Mouse (Mus musculus): ENCODE measurements around the gene Cfap221. TPM values are rescaled to one million over a fixed set of nuclear protein-coding genes. Genes with fewer than 3 reads are reported as not detected.

Cfap221 gene
- total and polyA plus RNA-seq, 2 experiments from 2014 or later, result 0.55 to 0.63 TPM

- Histone ChIP-seq H3K27ac (ENCODE audit: low read depth, low read length) (no peak overlapping the region), H3K9ac (replicated peaks; ENCODE audit: low read length, poor library complexity, severe bottlenecking) (no peak overlapping the region), H3K27me3 (ENCODE audit: insufficient read depth, low read length) (no peaks in the 10 kb centered on the region), H3K9me3 (ENCODE audit: low read length) (no peaks in the 10 kb centered on the region), H3K36me3 (ENCODE audit: insufficient read depth, low read length) (no peaks in the 10 kb centered on the region), H3K4me1 (ENCODE audit: insufficient read depth, low read length) (no peaks in the 10 kb centered on the region), H3K4me2 (ENCODE audit: low read depth, low read length, poor library complexity, severe bottlenecking) (no peak overlapping the region), H3K4me3 (ENCODE audit: low read depth, low read length) (no peak overlapping the region)
- WGBS, result 97% methylated on average over 4 of the region's 4 CpGs
- TF ChIP-seq CTCF (IDR thresholded peaks at IDR 0.05), result no peak
- ATAC-seq (ENCODE audit: low FRiP score) (peak; percentile 34; the same call in 1 of the 2 replicates), DNase-seq (ENCODE audit: low spot score) (no peak)
These were observed 37.6 kb downstream of the Cfap221 start for GRCm38 (mm10) chr1:119959464-119959863.

- no peak for TF ChIP-seq CTCF (IDR thresholded peaks at IDR 0.05)
- Histone ChIP-seq H3K4me3 (ENCODE audit: low read depth, low read length) (no peak overlapping the region), H3K27me3 (ENCODE audit: insufficient read depth, low read length) (no peaks in the 10 kb centered on the region)
These were observed 39.3 kb downstream of the Cfap221 start for GRCm38 (mm10) chr1:119957716-119958222.

GRCm38 (mm10) chr1:119954680-119955079 lies 42.4 kb downstream of the Cfap221 start:
- H3K36me3 ChIP-seq (ENCODE audit: insufficient read depth, low read length), result no peaks in the 10 kb centered on the region
- 56% methylated on average over 2 of the region's 2 CpGs for WGBS
- no peaks in the 10 kb centered on the region for H3K4me1 ChIP-seq (ENCODE audit: insufficient read depth, low read length)
- H3K9me3 ChIP-seq (ENCODE audit: low read length), result no peaks in the 10 kb centered on the region
- no peak overlapping the region for H3K4me3 ChIP-seq (ENCODE audit: low read depth, low read length)
- H3K27ac ChIP-seq (ENCODE audit: low read depth, low read length), result no peak overlapping the region
- DNase-seq (ENCODE audit: low spot score) (no peak), ATAC-seq (ENCODE audit: low FRiP score) (peak; percentile 27; the same call in 1 of the 2 replicates)
- no peak for TF ChIP-seq CTCF (IDR thresholded peaks at IDR 0.05)
- H3K9ac ChIP-seq (replicated peaks; ENCODE audit: low read length, poor library complexity, severe bottlenecking), result no peak overlapping the region
- no peak overlapping the region for H3K4me2 ChIP-seq (ENCODE audit: low read depth, low read length, poor library complexity, severe bottlenecking)
- no peaks in the 10 kb centered on the region for H3K27me3 ChIP-seq (ENCODE audit: insufficient read depth, low read length)

More at GRCm38 (mm10) chr1:119957716-119958222, 39.3 kb downstream of the Cfap221 start:
- H3K9me3 ChIP-seq (ENCODE audit: low read length), result no peaks in the 10 kb centered on the region
- no peak overlapping the region for H3K4me2 ChIP-seq (ENCODE audit: low read depth, low read length, poor library complexity, severe bottlenecking)
- no peak overlapping the region for H3K9ac ChIP-seq (replicated peaks; ENCODE audit: low read length, poor library complexity, severe bottlenecking)
- H3K36me3 ChIP-seq (ENCODE audit: insufficient read depth, low read length), result no peaks in the 10 kb centered on the region
- no peaks in the 10 kb centered on the region for H3K4me1 ChIP-seq (ENCODE audit: insufficient read depth, low read length)
- DNase-seq (ENCODE audit: low spot score) (peak; percentile 76), ATAC-seq (ENCODE audit: low FRiP score) (no peak)
- no peak overlapping the region for H3K27ac ChIP-seq (ENCODE audit: low read depth, low read length)
- 61% methylated on average over 9 of the region's 9 CpGs for WGBS

GRCm38 (mm10) chr1:119953456-119953855 lies 43.6 kb downstream of the Cfap221 start:
- WGBS, result 78% methylated on average over 9 of the region's 9 CpGs
- DNase-seq (ENCODE audit: low spot score) (no peak), ATAC-seq (ENCODE audit: low FRiP score) (no peak)
- H3K4me2 ChIP-seq (ENCODE audit: low read depth, low read length, poor library complexity, severe bottlenecking), result no peak overlapping the region
- no peaks in the 10 kb centered on the region for H3K4me1 ChIP-seq (ENCODE audit: insufficient read depth, low read length)
- no peak overlapping the region for H3K27ac ChIP-seq (ENCODE audit: low read depth, low read length)
- H3K36me3 ChIP-seq (ENCODE audit: insufficient read depth, low read length), result no peaks in the 10 kb centered on the region
- no peak overlapping the region for H3K9ac ChIP-seq (replicated peaks; ENCODE audit: low read length, poor library complexity, severe bottlenecking)
- H3K9me3 ChIP-seq (ENCODE audit: low read length), result no peaks in the 10 kb centered on the region
- no peak for TF ChIP-seq CTCF (IDR thresholded peaks at IDR 0.05)
- no peaks in the 10 kb centered on the region for H3K27me3 ChIP-seq (ENCODE audit: insufficient read depth, low read length)
- no peak overlapping the region for H3K4me3 ChIP-seq (ENCODE audit: low read depth, low read length)

GRCm38 (mm10) chr1:119950086-119950485 lies 46.9 kb downstream of the Cfap221 start:
- no peak for TF ChIP-seq CTCF (IDR thresholded peaks at IDR 0.05)
- Histone ChIP-seq H3K4me3 (ENCODE audit: low read depth, low read length) (no peak overlapping the region), H3K9me3 (ENCODE audit: low read length) (no peaks in the 10 kb centered on the region), H3K27ac (ENCODE audit: low read depth, low read length) (no peak overlapping the region), H3K27me3 (ENCODE audit: insufficient read depth, low read length) (no peaks in the 10 kb centered on the region), H3K4me2 (ENCODE audit: low read depth, low read length, poor library complexity, severe bottlenecking) (no peak overlapping the region), H3K4me1 (ENCODE audit: insufficient read depth, low read length) (no peaks in the 10 kb centered on the region), H3K9ac (replicated peaks; ENCODE audit: low read length, poor library complexity, severe bottlenecking) (no peak overlapping the region), H3K36me3 (ENCODE audit: insufficient read depth, low read length) (no peaks in the 10 kb centered on the region)
- no peak for DNase-seq (ENCODE audit: low spot score)
- 92% methylated on average over 8 of the region's 8 CpGs for WGBS
- no peak for ATAC-seq (ENCODE audit: low FRiP score)

- Histone ChIP-seq H3K27ac (ENCODE audit: low read depth, low read length) (no peak overlapping the region), H3K36me3 (ENCODE audit: insufficient read depth, low read length) (no peaks in the 10 kb centered on the region), H3K9ac (replicated peaks; ENCODE audit: low read length, poor library complexity, severe bottlenecking) (no peak overlapping the region), H3K4me2 (ENCODE audit: low read depth, low read length, poor library complexity, severe bottlenecking) (no peak overlapping the region), H3K9me3 (ENCODE audit: low read length) (no peaks in the 10 kb centered on the region), H3K4me1 (ENCODE audit: insufficient read depth, low read length) (no peaks in the 10 kb centered on the region), H3K27me3 (ENCODE audit: insufficient read depth, low read length) (no peaks in the 10 kb centered on the region), H3K4me3 (ENCODE audit: low read depth, low read length) (no peak overlapping the region)
- 32% methylated on average over 7 of the region's 7 CpGs for WGBS
- TF ChIP-seq CTCF (IDR thresholded peaks at IDR 0.05), result no peak
- ATAC-seq (ENCODE audit: low FRiP score) (no peak), DNase-seq (ENCODE audit: low spot score) (no peak)
These were observed 60.2 kb downstream of the Cfap221 start for GRCm38 (mm10) chr1:119936861-119937260.
